Mouse (Mus musculus) skeletal muscle tissue, adult 2 months (tissue): ENCODE results near the gene Slc9a3r2.
"Not testable (repeated sequence)": the region's sequence is repeated elsewhere in the genome, so short reads cannot be mapped to it uniquely, and the experiment has no call there.

Experiments used
- DNase-seq: peaks from one replicate; pipeline ENCODE4 v3.0.0-alpha.2; 2012; ENCODE audit warnings: low read depth, low spot score

The Slc9a3r2 gene

GRCm38 (mm10) chr17:24667416-24667815, 17.3 kb upstream of the Slc9a3r2 start:
- DNase-seq = no peak

GRCm38 (mm10) chr17:24667011-24667410, 16.9 kb upstream of the Slc9a3r2 start:
- DNase-seq = not testable (repeated sequence)

- no peak for DNase-seq
Observed at GRCm38 (mm10) chr17:24658017-24658758, 8.1 kb upstream of the Slc9a3r2 start, which contains the start of gene Npw. Gene Npw (minus strand): TSS chr17:24658457.

- DNase-seq = no peak
Observed at GRCm38 (mm10) chr17:24654969-24655368, 4.8 kb upstream of the Slc9a3r2 start.

- no peak for DNase-seq
Observed at GRCm38 (mm10) chr17:24653967-24654710, 4.0 kb upstream of the Slc9a3r2 start.

GRCm38 (mm10) chr17:24651835-24652234, 1.7 kb upstream of the Slc9a3r2 start:
- no peak for DNase-seq

- DNase-seq = no peak
Observed at GRCm38 (mm10) chr17:24650766-24651165, 639 bp upstream of the Slc9a3r2 start.

GRCm38 (mm10) chr17:24649581-24650069, 502 bp downstream of the Slc9a3r2 start:
- DNase-seq = no peak

- no peak for DNase-seq
Observed at GRCm38 (mm10) chr17:24648731-24649377, 1.3 kb downstream of the Slc9a3r2 start.

GRCm38 (mm10) chr17:24647493-24647892, 2.6 kb downstream of the Slc9a3r2 start:
- no peak for DNase-seq

GRCm38 (mm10) chr17:24646381-24646780, 3.7 kb downstream of the Slc9a3r2 start:
- no peak for DNase-seq

GRCm38 (mm10) chr17:24645916-24646315, 4.2 kb downstream of the Slc9a3r2 start:
- no peak for DNase-seq

- DNase-seq = no peak
Observed at GRCm38 (mm10) chr17:24644875-24645721, 5.0 kb downstream of the Slc9a3r2 start.

- DNase-seq = no peak
Observed at GRCm38 (mm10) chr17:24644030-24644715, 6.0 kb downstream of the Slc9a3r2 start.

- no peak for DNase-seq
Observed at GRCm38 (mm10) chr17:24642791-24643343, 7.3 kb downstream of the Slc9a3r2 start.

- no peak for DNase-seq
Observed at GRCm38 (mm10) chr17:24641944-24642343, 8.2 kb downstream of the Slc9a3r2 start.

- DNase-seq = no peak
Observed at GRCm38 (mm10) chr17:24640581-24640980, 9.5 kb downstream of the Slc9a3r2 start.

GRCm38 (mm10) chr17:24640119-24640518, 10.0 kb downstream of the Slc9a3r2 start:
- no peak for DNase-seq

- no peak for DNase-seq
Observed at GRCm38 (mm10) chr17:24639571-24639988, 10.5 kb downstream of the Slc9a3r2 start.

- no peak for DNase-seq
Observed at GRCm38 (mm10) chr17:24638840-24639239, 11.3 kb downstream of the Slc9a3r2 start.
